Mouse (Mus musculus) megakaryocyte, adult 5-6 weeks (primary cell): ENCODE measurements around the gene Acbd4. TPM values are rescaled to one million over a fixed set of nuclear protein-coding genes. Genes with fewer than 3 reads are reported as not detected.

Source experiments
- ATAC-seq: 2 replicates; pipeline ENCODE4 v1.8.0; 2016; ENCODE audit warnings: mild to moderate bottlenecking, inconsistent platforms; ENCODE audit not compliant: poor library complexity, severe bottlenecking
- total RNA-seq, 2 experiments: library from RNA; stranded (forward) in 1 of 2; stranded (reverse) in 1 of 2; fragments of 153-499, 151-499 nt in 1 of 2; fragments of 221-1000, 200-1000 nt in 1 of 2; gene quantifications; 2 replicates each; pipeline versions ENCODE4 v1.2.3 to v1.2.4; 2015 to 2017

Acbd4 gene
- total RNA-seq, 2 experiments from 2014 or later = 6.2 to 9.4 TPM

DNA sequence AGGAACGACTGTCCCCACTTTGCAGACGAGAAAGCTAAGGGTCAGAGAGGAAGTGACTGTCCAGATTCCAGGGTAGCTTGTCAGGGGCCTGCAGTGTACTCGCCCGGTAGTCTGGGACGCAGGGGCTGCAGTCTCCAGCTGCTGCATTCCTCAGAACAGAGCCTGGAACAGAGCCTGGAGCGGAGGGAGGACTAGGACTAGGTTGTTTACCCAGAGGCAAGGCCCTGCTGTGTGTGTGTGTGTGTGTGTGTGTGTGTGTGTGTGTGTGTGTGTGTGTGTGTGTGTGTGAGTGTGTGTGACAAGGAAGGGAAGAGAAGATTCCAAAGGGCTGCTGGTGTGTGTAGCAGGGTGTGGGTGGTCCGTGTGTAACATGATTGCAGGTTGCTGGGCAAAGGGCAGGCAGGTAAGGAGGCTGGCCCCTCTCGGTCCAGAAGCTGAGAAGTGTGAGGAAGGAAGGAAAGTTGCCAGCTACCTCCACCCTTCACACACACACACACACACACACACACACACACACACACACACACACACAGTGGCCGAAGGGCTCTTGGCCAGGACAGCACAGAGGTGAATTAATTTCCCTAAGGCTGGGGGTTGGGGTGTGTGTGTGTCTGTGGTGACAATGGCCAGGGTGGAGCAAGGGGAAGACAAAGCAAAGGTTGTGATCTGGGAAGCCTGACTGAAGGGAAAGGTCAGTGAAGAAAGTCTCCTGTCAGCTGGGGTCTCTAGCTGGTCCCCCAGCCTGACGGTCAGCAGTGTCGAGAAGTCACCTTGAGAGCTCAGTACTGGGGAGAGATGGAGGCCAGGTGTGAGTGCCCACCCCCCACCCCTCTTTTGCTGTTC, 39.8 kb downstream of the Acbd4 start:
- ATAC-seq = no peak

DNA sequence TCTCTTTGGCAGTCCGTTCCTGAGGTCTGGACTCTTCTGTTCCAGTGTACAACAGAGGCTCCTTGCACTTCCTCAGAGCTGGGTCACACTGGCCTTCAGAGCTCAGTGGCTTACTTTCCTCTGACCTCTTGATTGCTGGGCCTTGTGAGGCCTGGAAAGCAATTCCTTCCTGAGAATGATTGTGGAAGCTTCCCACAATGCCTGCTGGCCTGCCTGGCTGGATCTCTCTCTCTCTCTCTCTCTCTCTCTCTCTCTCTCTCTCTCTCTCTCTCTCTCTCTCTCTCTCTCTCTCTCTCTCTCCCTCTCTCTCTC, 40.4 kb downstream of the Acbd4 start:
- no peak for ATAC-seq

DNA sequence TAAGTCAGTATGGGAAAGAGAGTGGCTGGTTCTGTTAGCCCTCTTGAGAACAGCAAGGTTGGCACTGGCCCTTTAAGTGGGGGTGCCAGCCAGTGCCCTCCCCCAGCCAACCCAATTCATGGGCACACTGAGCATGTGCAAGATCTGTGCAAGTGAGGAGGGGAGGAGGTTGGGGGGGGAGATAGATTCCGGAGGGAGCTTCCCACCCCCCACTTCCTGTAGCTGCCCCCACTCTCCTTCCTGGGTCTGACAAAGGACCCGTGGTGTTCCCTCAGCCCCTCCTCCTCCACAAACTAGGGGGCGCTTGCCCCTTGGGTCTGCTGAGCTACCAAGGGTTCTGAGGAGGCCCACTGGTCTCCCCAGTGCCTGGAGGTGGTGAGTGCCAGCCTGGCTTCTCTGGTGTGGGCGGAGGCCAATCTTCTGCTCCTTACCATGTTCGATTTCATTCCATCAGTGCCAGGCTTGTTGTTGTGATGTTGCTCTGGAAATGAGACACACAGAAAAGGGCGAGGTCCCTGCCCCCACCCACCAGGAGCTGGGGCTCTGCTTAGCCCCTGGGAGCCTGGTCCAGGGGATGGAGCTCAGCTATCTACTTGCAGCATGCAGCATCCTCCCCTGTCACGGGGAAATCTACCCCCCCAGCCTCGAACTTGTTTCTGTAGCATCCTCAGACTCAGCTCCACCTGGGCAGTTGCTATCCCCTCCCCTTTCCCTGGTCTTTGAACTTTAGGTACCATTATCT, 41.1 kb downstream of the Acbd4 start:
- peak; percentile 40; the same call in 1 of the 2 replicates for ATAC-seq

DNA sequence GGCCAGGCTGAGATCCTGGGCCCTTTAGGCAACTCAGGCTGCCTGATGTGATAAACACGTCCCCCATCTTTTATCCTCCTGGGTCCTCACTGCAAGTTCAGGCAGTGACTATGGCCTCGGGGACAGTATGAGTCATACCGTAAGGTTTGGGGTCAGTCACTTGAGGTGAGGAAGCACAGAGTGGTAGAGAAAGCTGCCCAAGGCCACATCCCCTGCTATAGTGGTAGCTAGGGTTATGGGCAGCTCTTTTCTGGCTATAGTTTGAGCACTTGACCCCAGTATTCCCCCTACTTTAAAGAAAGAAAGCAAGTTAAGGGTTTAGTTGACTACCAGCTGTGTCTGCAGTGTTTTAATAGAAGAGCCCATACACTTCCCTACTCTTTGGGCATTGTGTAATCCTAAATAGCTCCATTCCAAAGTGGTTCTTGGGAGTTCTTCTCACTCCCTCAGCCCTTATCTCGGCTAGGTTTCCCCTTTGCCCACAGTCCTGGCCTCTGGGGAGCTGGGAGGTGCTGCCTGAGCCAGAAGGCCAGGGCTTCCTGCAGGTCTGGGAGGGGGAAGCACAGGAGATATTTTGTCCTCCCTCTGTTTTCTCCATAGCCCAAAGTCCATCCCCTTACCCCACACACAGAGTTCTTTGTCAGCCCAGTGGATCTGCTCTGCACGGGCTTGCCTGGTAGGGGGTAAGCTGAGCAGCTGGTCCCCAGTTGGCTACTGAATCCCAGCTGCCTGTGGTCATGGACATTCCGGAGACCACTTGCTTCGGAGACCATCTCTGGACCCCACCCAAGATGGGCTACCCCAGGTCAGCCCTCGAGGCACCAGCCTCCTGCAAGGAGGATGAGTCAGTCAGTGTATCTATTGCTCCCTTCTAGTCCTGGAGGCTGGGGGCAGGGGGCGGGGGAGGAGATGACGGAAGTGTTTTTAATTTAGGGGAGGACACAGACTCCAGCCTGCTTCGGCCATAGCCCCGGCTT, 43.1 kb downstream of the Acbd4 start:
- ATAC-seq = no peak

DNA sequence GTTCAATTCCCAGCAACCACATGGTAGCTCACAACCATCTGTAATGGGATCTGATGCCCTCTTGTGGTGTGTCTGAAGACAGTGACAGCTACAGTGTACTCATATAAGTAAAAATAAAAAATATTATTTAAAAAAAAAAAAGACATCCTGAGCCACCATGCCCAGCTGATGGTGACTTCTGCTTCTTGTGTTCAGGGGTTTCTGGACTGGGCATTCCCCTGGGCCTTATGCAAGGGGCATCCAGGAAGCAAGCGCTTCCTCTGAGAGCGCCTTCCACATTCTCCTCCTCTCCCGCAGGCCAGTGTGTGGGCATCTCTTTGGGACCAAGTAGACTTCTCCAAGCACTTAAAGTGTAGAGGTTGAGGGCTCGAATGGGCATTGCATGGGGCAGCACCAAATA, 44.9 kb downstream of the Acbd4 start:
- ATAC-seq = peak; percentile 56

DNA sequence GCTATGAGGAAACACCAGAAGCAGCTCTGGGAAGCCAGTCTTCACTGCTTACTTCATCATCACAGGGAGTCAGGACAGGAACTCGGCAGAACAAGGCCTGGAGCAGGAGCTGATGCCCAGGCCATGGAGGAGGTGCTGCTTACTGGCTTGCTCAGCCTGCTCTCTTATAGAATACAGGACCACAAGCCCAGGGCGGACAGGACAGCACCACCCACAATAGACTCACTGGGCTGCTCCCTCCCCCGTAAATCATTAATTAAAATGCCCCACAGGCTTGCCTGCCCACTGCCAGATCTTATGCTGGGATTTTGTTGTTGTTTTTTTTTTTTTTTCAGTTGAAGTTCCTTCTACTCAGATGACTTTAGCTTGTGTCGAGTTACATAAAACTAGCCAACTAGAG, 46.3 kb downstream of the Acbd4 start:
- ATAC-seq = no peak

DNA sequence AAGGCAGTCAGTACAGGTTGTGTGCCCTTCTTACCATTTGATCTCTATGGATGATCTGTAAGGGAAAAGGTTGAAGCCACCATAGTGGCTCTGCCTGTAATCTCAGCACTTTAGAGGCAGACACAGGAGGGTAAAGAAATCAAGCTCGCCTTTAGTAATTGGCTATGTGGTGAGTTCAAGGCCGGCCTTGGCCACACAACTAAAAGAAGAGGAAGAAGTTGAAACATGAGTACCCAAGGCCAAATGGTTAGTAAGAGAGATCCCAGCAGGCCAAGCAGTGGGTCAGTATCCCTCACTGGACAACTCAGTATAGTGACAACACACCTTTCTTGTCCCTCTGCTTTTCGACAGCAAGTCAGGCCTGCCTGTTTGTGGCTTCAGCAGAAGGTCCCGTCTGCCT, 48.3 kb downstream of the Acbd4 start:
- no peak for ATAC-seq

DNA sequence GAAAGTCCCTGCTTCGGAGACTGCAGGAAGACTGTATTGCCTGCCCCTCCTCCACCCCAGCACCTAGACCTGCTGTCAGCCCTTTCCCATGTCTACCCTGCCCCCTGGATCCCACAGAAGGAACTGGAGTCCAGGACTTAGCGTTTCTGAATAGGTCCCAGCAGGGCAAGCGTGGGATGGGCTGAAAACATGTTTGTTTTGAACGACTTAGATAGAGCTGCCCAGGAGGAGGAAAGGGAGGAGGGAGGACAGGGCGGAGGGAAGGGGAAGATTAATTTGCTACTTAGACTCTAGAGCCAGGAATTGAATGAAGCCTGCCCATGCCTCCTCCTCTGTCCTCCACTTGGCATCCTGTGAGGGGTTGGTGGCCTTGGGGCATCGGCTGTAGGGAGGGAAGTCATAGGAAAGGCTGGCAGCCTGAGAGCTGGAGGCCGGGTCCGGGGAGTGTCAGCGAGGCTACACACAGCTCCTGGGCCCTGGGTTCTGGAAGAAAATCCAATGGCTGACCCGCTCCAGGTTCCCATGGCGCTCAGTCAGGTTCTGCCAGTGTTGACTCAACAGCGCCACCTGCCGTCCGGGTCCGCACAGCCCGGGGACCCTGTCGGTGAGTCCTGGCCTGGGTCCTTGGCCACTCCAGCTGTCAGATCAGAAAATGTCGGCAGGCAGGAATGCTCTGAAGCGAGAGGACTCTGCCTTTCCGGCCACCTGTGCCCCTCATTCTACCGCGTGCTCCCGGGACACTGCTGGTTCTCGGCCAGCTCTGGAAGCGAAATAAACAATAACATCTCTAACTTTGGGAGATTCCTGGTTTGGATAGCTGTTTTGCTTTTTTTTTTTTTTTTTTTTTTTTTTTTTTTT, 57.4 kb downstream of the Acbd4 start:
- peak; percentile 99 for ATAC-seq

DNA sequence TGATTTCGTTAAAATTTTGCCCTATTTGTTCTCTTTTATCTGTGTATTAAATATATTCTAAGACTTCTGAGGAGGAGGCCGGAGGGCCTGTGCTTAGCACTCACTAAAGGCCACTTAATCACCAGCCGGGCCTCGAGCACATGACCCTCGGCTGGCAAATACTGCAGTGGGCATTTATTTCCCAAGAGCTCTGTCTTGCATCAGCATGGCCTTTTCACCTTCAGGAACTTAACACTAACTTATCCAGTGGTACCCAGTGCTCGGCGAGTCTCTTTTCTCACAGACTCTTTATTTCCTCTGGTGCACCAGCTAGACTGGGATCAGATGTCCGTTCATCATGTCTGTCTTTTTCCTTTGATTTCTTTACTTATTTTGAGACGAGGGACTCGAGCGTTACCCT, 59.3 kb downstream of the Acbd4 start:
- ATAC-seq = no peak

DNA sequence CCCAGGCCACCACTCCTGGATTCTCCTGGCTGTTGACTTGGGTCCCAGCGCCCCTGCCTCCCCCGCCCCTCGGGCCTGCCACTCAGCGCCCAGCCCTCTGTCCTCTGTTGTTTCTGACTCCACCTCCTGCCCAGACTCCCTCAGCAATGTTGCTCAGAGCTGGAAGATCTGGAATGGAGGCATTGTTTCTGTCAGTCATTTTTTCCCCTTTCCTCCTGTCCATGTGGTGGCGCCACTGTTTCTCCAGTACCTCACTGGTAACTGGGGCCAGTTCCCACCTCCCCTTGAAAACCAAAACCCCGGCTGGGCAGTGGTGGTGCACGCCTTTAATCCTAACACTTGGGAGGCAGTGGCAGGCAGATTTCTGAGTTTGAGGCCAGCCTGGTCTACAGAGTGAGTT, 60.0 kb downstream of the Acbd4 start:
- no peak for ATAC-seq

Other genes starting within 250 kb of the Acbd4 start
- gene Eftud2, start 220.7 kb upstream of the Acbd4 start, total RNA-seq (2015) = 67.2 and 80.2 TPM in 2 replicates
- 62.9 and 70.6 TPM in 2 replicates for gene Eftud2, start 220.7 kb upstream of the Acbd4 start, total RNA-seq (2017)
- not detected in 2 replicates for gene Ccdc103, start 220.5 kb upstream of the Acbd4 start, total RNA-seq (2015)
- gene Ccdc103, start 220.5 kb upstream of the Acbd4 start, total RNA-seq (2017) = not detected in 2 replicates
- not detected in 2 replicates for gene Fam187a, start 216.5 kb upstream of the Acbd4 start, total RNA-seq (2015)
- not detected in 2 replicates for gene Fam187a, start 216.5 kb upstream of the Acbd4 start, total RNA-seq (2017)
- 0.18 and 0.49 TPM in 2 replicates for gene Gfap, start 200.8 kb upstream of the Acbd4 start, total RNA-seq (2015)
- 0.49 TPM in 1 of 2 replicates, not detected in the other for gene Gfap, start 200.8 kb upstream of the Acbd4 start, total RNA-seq (2017)
- gene Kif18b, start 176.6 kb upstream of the Acbd4 start, total RNA-seq (2015) = 22.1 and 24.9 TPM in 2 replicates
- gene Kif18b, start 176.6 kb upstream of the Acbd4 start, total RNA-seq (2017) = 23.2 and 25.4 TPM in 2 replicates
- gene C1ql1, start 155.0 kb upstream of the Acbd4 start, total RNA-seq (2015) = not detected in 2 replicates
- not detected in 2 replicates for gene C1ql1, start 155.0 kb upstream of the Acbd4 start, total RNA-seq (2017)
- gene Nmt1, start 73.5 kb upstream of the Acbd4 start, total RNA-seq (2015) = 41.5 and 41.7 TPM in 2 replicates
- 35.0 and 40.9 TPM in 2 replicates for gene Nmt1, start 73.5 kb upstream of the Acbd4 start, total RNA-seq (2017)
- gene Dcakd, start 73.3 kb upstream of the Acbd4 start, total RNA-seq (2015) = 20.5 and 20.7 TPM in 2 replicates
- 6.8 and 9.3 TPM in 2 replicates for gene Dcakd, start 73.3 kb upstream of the Acbd4 start, total RNA-seq (2017)
- not detected in 2 replicates for gene Plcd3, start within 50 bp of the Acbd4 start, total RNA-seq (2015)
- not detected in 2 replicates for gene Plcd3, start within 50 bp of the Acbd4 start, total RNA-seq (2017)
- gene Hexim1, start 14.5 kb downstream of the Acbd4 start, total RNA-seq (2015) = 10.1 TPM in 2 replicates
- gene Hexim1, start 14.5 kb downstream of the Acbd4 start, total RNA-seq (2017) = 17.0 and 24.6 TPM in 2 replicates
- 0.25 and 1.8 TPM in 2 replicates for gene Hexim2, start 30.7 kb downstream of the Acbd4 start, total RNA-seq (2015)
- 1.0 and 2.1 TPM in 2 replicates for gene Hexim2, start 30.7 kb downstream of the Acbd4 start, total RNA-seq (2017)
- gene Fmnl1, start 69.4 kb downstream of the Acbd4 start, total RNA-seq (2015) = 387 and 407 TPM in 2 replicates
- 126 and 152 TPM in 2 replicates for gene Fmnl1, start 69.4 kb downstream of the Acbd4 start, total RNA-seq (2017)
- not detected in 2 replicates for gene 1700023F06Rik, start 106.9 kb downstream of the Acbd4 start, total RNA-seq (2015)
- gene 1700023F06Rik, start 106.9 kb downstream of the Acbd4 start, total RNA-seq (2017) = not detected in 2 replicates
- gene Spata32, start 116.8 kb downstream of the Acbd4 start, total RNA-seq (2015) = not detected in 2 replicates
- gene Spata32, start 116.8 kb downstream of the Acbd4 start, total RNA-seq (2017) = not detected in 2 replicates
- gene Map3k14, start 165.8 kb downstream of the Acbd4 start, total RNA-seq (2015) = 14.5 and 16.6 TPM in 2 replicates
- 15.4 and 15.7 TPM in 2 replicates for gene Map3k14, start 165.8 kb downstream of the Acbd4 start, total RNA-seq (2017)